In genomic region chr3:146499431-146500002, GRCm38 (mm10) we compare ENCODE assay signal across 8 mouse cellular contexts. TPM values are rescaled to one million over a fixed set of nuclear protein-coding genes. Genes with fewer than 3 reads are reported as not detected.
DNase-seq lines count a peak whose midpoint lies in the region; ATAC-seq and TF ChIP-seq lines count a peak whose summit lies in the region.

Spata1 (minus strand) TSS chr3:146499753.
Gng5 (plus strand) TSS chr3:146499807.

- peak within 1 kb of the TSS; percentile 94 for H3K27ac ChIP-seq in embryonic facial prominence, embryonic 12.5 days
- peak within 1 kb of the TSS; percentile 93 for H3K27ac ChIP-seq in limb, embryonic 13.5 days
- H3K27ac ChIP-seq in midbrain, embryonic 14.5 days (replicated peaks; ENCODE audit: low read depth, low read length): peak within 1 kb of the TSS; percentile 75
- H3K27ac ChIP-seq in small intestine, adult 2 months (ENCODE audit: insufficient read depth, low read depth, low read length): peak within 1 kb of the TSS; percentile 87

- peak; percentile 69 for TF ChIP-seq POLR2A in small intestine, adult 2 months (IDR thresholded peaks at IDR 0.05; ENCODE audit: low read depth, low read length)

- H3K27me3 ChIP-seq in embryonic facial prominence, embryonic 12.5 days: no peaks in the 10 kb centered on the region
- no peaks in the 10 kb centered on the region for H3K27me3 ChIP-seq in limb, embryonic 13.5 days
- H3K27me3 ChIP-seq in midbrain, embryonic 14.5 days (ENCODE audit: control insufficient read depth, insufficient read depth, low read length): no peaks in the 10 kb centered on the region
- H3K27me3 ChIP-seq in small intestine, adult 2 months (ENCODE audit: control insufficient read depth, insufficient read depth, low read length): no peaks in the 10 kb centered on the region

- peak within 1 kb of the TSS; percentile 91 for H3K4me2 ChIP-seq in embryonic facial prominence, embryonic 12.5 days (replicated peaks)
- peak within 1 kb of the TSS; percentile 82 for H3K4me2 ChIP-seq in limb, embryonic 13.5 days (replicated peaks)
- H3K4me2 ChIP-seq in midbrain, embryonic 14.5 days (ENCODE audit: low read length): peak within 1 kb of the TSS; percentile 70

- peak; percentile 88 for ATAC-seq in embryonic facial prominence, embryonic 12.5 days (ENCODE audit: insufficient number of reproducible peaks, insufficient read depth, low FRiP score, low TSS enrichment)
- peak; percentile 95 for ATAC-seq in limb, embryonic 13.5 days (ENCODE audit: low FRiP score, low read depth)
- peak; percentile 87 for ATAC-seq in midbrain, embryonic 14.5 days (ENCODE audit: low FRiP score, low TSS enrichment)

- WGBS in embryonic facial prominence, embryonic 12.5 days: under 1% methylated on average over 68 of the region's 88 CpGs
- WGBS in limb, embryonic 13.5 days: under 1% methylated on average over 57 of the region's 88 CpGs
- under 1% methylated on average over 68 of the region's 88 CpGs for WGBS in midbrain, embryonic 14.5 days
- WGBS in small intestine, adult 2 months: under 1% methylated on average over 76 of the region's 88 CpGs

- peaks cover 17% of the 10 kb centered on the region for H3K4me1 ChIP-seq in embryonic facial prominence, embryonic 12.5 days
- peaks cover 25% of the 10 kb centered on the region for H3K4me1 ChIP-seq in limb, embryonic 13.5 days
- peaks cover 17% of the 10 kb centered on the region for H3K4me1 ChIP-seq in midbrain, embryonic 14.5 days (ENCODE audit: control insufficient read depth, insufficient read depth, low read length)
- no peaks in the 10 kb centered on the region for H3K4me1 ChIP-seq in small intestine, adult 2 months (ENCODE audit: control insufficient read depth, insufficient read depth, insufficient read length, low read length)

- DNase-seq in 3134 (ENCODE audit: extremely low read depth, insufficient read length, low spot score): peak; percentile 96
- peak; percentile 85 for DNase-seq in adrenal gland, adult 8-10 months
- peak; percentile 90 to 93 for DNase-seq in heart, adult 18-20 months
- DNase-seq in kidney, adult 18-20 months: peak; percentile 89
- peak; percentile 91 for DNase-seq in midbrain, embryonic 14.5 days

- no peaks in the 10 kb centered on the region for H3K9me3 ChIP-seq in embryonic facial prominence, embryonic 12.5 days
- H3K9me3 ChIP-seq in limb, embryonic 13.5 days: no peaks in the 10 kb centered on the region
- no peaks in the 10 kb centered on the region for H3K9me3 ChIP-seq in midbrain, embryonic 14.5 days (ENCODE audit: control insufficient read depth, low read length)

- peak within 1 kb of the TSS; percentile 87 for H3K9ac ChIP-seq in embryonic facial prominence, embryonic 12.5 days
- H3K9ac ChIP-seq in limb, embryonic 13.5 days: peak within 1 kb of the TSS; percentile 87
- H3K9ac ChIP-seq in midbrain, embryonic 14.5 days (replicated peaks; ENCODE audit: low read length): peak within 1 kb of the TSS; percentile 73

- peak within 1 kb of the TSS; percentile 85 for H3K4me3 ChIP-seq in embryonic facial prominence, embryonic 12.5 days
- H3K4me3 ChIP-seq in limb, embryonic 13.5 days: peak within 1 kb of the TSS; percentile 63
- H3K4me3 ChIP-seq in midbrain, embryonic 14.5 days (replicated peaks; ENCODE audit: low read depth, low read length): peak within 1 kb of the TSS; percentile 72
- H3K4me3 ChIP-seq in small intestine, adult 2 months (ENCODE audit: low read depth, low read length): peak within 1 kb of the TSS; percentile 96

- no peak for TF ChIP-seq CTCF in small intestine, adult 2 months (IDR thresholded peaks at IDR 0.05; ENCODE audit: extremely low read depth, insufficient read length, insufficient replicate concordance, low read depth, low read length)

- H3K36me3 ChIP-seq in embryonic facial prominence, embryonic 12.5 days: peaks cover 8% of the 10 kb centered on the region
- peaks cover 10% of the 10 kb centered on the region for H3K36me3 ChIP-seq in limb, embryonic 13.5 days
- H3K36me3 ChIP-seq in midbrain, embryonic 14.5 days (ENCODE audit: control insufficient read depth, insufficient read depth, low read length): peaks cover 8% of the 10 kb centered on the region
- peaks cover 9% of the 10 kb centered on the region for H3K36me3 ChIP-seq in small intestine, adult 2 months (ENCODE audit: control insufficient read depth, insufficient read depth, low read length)

RNA-seq across cellular contexts. Expression of gene Spata1, which starts in this region (rescaled TPM):
- total RNA-seq in adrenal gland, adult 8-10 months (2022): 1 to 10 TPM; 1.2 to 4.7 (median 2.8) TPM
- polyA plus RNA-seq in embryonic facial prominence, embryonic 12.5 days (2016; fragmentation: Nextera tagmentation; extraction: Ambion mirVana): 9.2 and 10.4 TPM in 2 replicates
- 1 to 10 TPM; 1.1 to 2.5 TPM for total RNA-seq in heart, adult 18-20 months (2021)
- 9.1 and 10.8 TPM in 2 replicates for polyA plus RNA-seq in limb, embryonic 13.5 days (2015; fragmentation: Nextera tagmentation; extraction: Ambion mirVana)
- polyA plus RNA-seq in midbrain, embryonic 14.5 days (2014; fragmentation: Nextera tagmentation; extraction: Ambion mirVana): 3.1 and 4.6 TPM in 2 replicates
- polyA plus RNA-seq in small intestine, adult 2 months (2012; rRNA removed): 0.11 and 0.19 TPM in 2 replicates

RNA-seq across cellular contexts. Expression of gene Gng5, which starts in this region (rescaled TPM):
- total RNA-seq in adrenal gland, adult 8-10 months (2022): 100 to 1,000 TPM; 186 to 235 (median 206) TPM
- 959 and 960 TPM in 2 replicates for polyA plus RNA-seq in embryonic facial prominence, embryonic 12.5 days (2016; fragmentation: Nextera tagmentation; extraction: Ambion mirVana)
- 100 to 1,000 TPM; 205 to 275 TPM for total RNA-seq in heart, adult 18-20 months (2021)
- polyA plus RNA-seq in limb, embryonic 13.5 days (2015; fragmentation: Nextera tagmentation; extraction: Ambion mirVana): 947 and 968 TPM in 2 replicates
- polyA plus RNA-seq in midbrain, embryonic 14.5 days (2014; fragmentation: Nextera tagmentation; extraction: Ambion mirVana): 333 and 390 TPM in 2 replicates
- polyA plus RNA-seq in small intestine, adult 2 months (2012; rRNA removed): 270 and 435 TPM in 2 replicates

Comparison
In these comparisons a context has a peak if more than half of its experiments do, and no peak if none do; other contexts are left out.
1. Peak in every context shown above with its lines: DNase-seq, ATAC-seq, H3K4me3 ChIP-seq and H3K27ac ChIP-seq.